Mouse (Mus musculus): ENCODE data around the gene March4. TPM values are rescaled to one million over a fixed set of nuclear protein-coding genes. Genes with fewer than 3 reads are reported as not detected.

Gene March4
- total RNA-seq, 2 experiments from 2014 or later: 1.3 to 2.5 TPM

DNA sequence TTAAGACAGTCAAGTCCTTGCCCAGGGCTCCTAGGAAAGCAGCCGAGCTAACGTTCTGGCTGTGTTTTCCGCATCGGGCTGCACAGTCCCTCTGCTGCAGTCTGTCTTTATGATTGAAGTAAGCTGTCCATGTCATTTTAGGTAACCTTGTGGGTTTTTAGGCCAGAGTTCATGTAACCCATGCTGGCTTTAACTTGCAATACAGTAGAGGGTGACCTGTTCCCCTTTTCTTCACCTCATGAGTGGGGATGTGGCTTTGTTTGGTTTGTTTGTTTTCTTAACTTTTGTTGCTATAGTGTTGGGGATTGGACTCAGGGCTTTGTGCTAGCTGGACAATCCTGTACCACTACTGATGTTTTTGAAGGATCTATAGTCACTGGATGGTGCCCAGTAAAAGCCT, 146.3 kb downstream of the March4 start:
- no peak for DNase-seq

DNA sequence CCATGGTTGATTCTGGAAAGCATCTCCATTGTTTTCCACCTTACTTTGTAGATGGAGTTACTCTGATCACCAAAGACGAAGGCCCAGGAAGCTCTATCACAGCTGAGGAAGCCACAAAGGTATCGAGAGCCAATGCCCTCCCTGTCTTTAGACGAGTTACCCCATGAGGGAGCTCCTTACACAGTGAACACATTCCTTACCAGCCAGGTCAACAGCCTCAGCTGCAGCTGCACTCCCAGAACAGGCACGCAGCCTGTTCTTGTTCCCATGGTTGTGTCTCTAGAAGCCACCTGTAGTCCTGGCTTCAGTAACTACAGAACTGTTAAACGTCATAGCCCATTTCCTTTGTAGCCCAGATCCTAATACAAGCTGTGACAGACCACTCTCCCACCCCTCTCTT, 153.1 kb downstream of the March4 start:
- no peak for DNase-seq

DNA sequence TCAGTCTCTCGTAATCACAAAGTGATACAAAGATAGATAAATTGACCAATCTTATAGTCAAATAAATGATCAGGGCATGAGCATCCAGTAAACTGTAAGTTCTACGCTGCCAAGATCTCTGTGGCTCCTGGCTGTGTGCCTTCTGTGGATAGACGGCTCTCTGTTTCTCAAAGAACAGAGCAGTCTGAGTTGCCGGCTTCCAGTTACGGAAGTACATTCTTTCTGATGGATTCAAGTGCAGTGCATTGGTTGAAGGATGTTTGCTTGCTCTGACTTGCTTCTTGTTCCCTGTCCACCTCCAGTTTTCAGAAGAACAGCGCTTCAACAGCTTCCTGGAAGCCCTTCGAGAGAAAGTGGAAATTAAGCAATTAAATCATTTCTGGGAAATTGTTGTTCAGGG, 153.7 kb downstream of the March4 start:
- DNase-seq: no peak

DNA sequence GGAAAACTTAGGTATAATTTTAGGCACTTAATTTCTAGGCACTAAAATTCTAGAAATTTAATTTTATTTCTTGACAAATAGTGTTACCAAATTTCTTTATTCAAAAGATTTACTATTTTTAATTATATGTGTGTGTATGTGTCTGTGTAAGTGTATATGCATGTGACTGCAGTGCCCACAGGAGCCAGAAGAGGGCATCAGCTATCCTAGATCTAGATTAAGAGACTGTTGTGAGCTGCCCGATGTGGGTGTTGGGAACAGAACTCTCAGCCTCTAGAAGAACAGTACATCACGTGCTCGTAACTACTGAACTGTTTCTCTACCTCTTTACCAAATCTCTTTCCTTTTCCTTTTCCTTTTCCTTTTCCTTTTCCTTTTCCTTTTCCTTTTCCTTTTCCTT, 156.2 kb downstream of the March4 start:
- DNase-seq: no peak

DNA sequence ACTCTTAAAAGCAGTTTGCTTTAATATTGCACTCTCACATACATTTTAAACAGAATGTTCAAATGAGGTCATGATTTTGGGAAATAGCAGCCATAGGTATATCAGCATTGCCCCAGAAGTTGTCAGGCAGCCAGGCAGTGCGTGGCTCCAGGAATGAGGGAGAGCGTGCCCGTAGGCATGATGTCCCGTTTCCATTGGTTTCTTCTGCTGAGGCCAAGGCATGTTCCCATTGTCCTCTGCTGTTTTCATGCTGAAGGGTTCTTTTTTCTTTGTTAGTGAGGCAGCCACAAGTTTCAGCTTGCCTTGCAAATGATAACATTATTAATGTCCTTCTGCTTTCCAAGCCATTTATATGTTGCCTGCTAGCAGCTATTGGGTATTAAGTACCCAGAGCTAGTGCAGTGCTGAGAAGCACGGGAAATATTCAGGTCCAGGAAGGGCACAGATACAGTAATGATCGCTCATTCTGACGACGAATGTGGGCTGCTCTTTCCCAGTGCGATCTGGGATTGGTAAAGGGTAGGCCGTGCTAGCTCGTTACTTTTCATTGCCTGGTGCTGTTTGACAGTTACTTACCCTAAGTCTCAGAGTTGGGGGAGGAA, 156.9 kb downstream of the March4 start:
- no peak for DNase-seq

DNA sequence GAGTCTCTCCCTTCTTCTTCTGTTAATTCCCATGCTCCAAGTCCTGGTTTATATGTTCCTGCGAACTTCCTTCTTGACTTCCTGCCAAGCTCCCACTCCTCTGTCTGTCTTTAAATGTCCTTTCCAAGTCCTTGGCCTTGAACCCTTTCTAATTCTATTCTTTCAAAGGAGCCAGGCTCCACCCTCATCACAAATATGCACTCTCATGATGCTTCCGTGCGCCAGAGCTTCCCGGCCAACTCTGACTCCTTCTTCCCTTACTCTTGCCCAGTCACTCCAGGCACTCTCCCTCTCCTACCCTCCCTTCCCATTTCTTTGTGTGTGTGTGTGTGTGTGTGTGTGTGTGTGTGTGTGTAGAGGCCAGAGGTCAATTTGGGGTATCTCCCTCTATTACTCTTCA, 158.6 kb downstream of the March4 start:
- no peak for DNase-seq

Other genes with a start within 250 kb of the March4 start
- 10 to 100 TPM; 13.0 to 15.8 TPM for gene Xrcc5, start 229.5 kb downstream of the March4 start, total RNA-seq (2021)
- gene Smarcal1, start 46.3 kb upstream of the March4 start, total RNA-seq (2021): 10 to 100 TPM; 26.3 to 40.2 TPM
- gene Ankar, start 163.6 kb upstream of the March4 start, total RNA-seq (2021): not detected
- 1,000 to 10,000 TPM; 1,158 to 1,169 TPM for gene Rpl37a, start 174.4 kb upstream of the March4 start, total RNA-seq (2021)